Mouse (Mus musculus): Measurements from ENCODE around the gene Ptprd. TPM values are rescaled to one million over a fixed set of nuclear protein-coding genes. Genes with fewer than 3 reads are reported as not detected.
A peak's percentile ranks its signal among the peaks of the same experiment; 100 is the strongest.

Ptprd gene
- polyA plus RNA-seq, 1 experiment from 2014 or later: 161 TPM

DNA sequence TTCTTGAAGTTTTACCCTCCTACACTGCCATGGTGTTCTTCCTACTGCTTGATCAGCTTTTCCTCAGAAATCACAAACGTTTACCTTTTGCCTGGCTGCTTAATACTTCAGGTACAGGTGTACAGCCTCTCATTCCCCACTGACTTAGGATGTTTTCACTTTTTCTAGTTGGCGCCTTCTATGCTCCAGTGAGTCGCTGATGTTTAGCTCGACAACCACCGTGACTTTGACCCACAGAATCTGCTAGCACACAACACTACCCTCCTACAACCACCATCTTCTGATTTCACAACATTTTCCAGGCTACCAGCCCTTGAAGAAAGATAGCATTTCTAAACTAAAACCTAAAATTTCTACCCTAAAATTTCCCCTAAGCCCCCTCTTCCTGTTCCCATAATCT lies 1794.1 kb downstream of the Ptprd start:
- no peak for ATAC-seq
- H3K4me1 ChIP-seq (replicated peaks; ENCODE audit: control insufficient read depth, insufficient read depth, low read length): 0 out of 2 replicates have a peak, but pooled peaks cover 5% of the 10 kb centered on the region
- no peak overlapping the region for H3K4me3 ChIP-seq (replicated peaks; ENCODE audit: low read length)
- no peak overlapping the region for H3K9ac ChIP-seq (replicated peaks; ENCODE audit: low read depth, low read length)
- WGBS: 97% methylated on average over 5 of the region's 5 CpGs
- H3K36me3 ChIP-seq (ENCODE audit: control insufficient read depth, insufficient read depth): no peaks in the 10 kb centered on the region
- H3K9me3 ChIP-seq (ENCODE audit: control insufficient read depth, low read length): no peaks in the 10 kb centered on the region
- no peak overlapping the region for H3K27ac ChIP-seq (ENCODE audit: low read length)
- H3K4me2 ChIP-seq (ENCODE audit: low read length): no peak overlapping the region
- no peaks in the 10 kb centered on the region for H3K27me3 ChIP-seq (replicated peaks; ENCODE audit: control insufficient read depth, insufficient read depth, low read length)

DNA sequence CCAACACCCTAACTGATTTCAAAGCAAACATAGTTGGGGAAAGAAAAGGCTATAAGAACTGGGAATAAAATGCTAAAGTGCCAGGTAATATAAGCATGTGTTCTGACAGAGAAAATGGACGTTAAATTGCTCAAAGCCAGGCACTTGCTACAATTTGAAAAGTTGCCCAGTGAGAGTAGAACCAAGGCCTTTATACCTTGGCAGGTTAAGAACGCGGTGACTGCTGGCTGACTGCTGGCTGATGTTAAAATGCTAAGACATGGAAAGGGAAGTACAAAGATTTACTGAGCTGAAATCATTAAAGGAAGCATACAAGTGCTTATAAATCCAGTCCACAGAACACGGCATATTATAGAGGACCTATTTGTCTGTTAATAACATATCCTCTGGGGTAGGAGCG lies 1796.1 kb downstream of the Ptprd start:
- no peaks in the 10 kb centered on the region for H3K27me3 ChIP-seq (replicated peaks; ENCODE audit: control insufficient read depth, insufficient read depth, low read length)
- WGBS: 60% methylated on average over 5 of the region's 5 CpGs
- no peak overlapping the region for H3K4me3 ChIP-seq (replicated peaks; ENCODE audit: low read length)
- H3K27ac ChIP-seq (ENCODE audit: low read length): no peak overlapping the region
- no peaks in the 10 kb centered on the region for H3K9me3 ChIP-seq (ENCODE audit: control insufficient read depth, low read length)
- no peaks in the 10 kb centered on the region for H3K36me3 ChIP-seq (ENCODE audit: control insufficient read depth, insufficient read depth)
- H3K4me1 ChIP-seq (replicated peaks; ENCODE audit: control insufficient read depth, insufficient read depth, low read length): 0 out of 2 replicates have a peak, but pooled peaks cover 5% of the 10 kb centered on the region
- no peak overlapping the region for H3K4me2 ChIP-seq (ENCODE audit: low read length)
- no peak overlapping the region for H3K9ac ChIP-seq (replicated peaks; ENCODE audit: low read depth, low read length)
- ATAC-seq: no peak

DNA sequence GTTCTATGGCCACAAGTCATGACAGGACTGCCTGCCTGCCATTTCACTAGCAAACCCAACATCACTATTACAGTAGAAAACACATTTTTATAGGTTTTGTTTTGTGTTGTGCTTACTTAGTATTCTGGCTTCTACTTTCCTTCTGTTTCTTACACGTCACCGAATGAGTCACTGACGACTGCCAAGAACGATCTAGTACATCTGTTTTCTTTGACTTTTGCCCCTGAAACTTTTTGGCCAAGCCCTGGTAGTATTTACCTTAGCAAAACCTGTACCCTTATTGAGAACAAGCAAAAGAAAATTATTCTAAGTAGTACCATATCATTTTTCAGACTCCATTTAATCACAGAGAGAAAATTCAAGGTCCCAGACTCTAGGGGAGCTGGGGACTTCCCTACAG lies 1797.2 kb downstream of the Ptprd start:
- Histone ChIP-seq H3K27me3 (replicated peaks; ENCODE audit: control insufficient read depth, insufficient read depth, low read length) (no peaks in the 10 kb centered on the region), H3K4me1 (replicated peaks; ENCODE audit: control insufficient read depth, insufficient read depth, low read length) (0 out of 2 replicates have a peak, but pooled peaks cover 5% of the 10 kb centered on the region), H3K9ac (replicated peaks; ENCODE audit: low read depth, low read length) (no peak overlapping the region), H3K36me3 (ENCODE audit: control insufficient read depth, insufficient read depth) (no peaks in the 10 kb centered on the region), H3K4me3 (replicated peaks; ENCODE audit: low read length) (no peak overlapping the region), H3K4me2 (ENCODE audit: low read length) (no peak overlapping the region), H3K27ac (ENCODE audit: low read length) (no peak overlapping the region), H3K9me3 (ENCODE audit: control insufficient read depth, low read length) (no peaks in the 10 kb centered on the region)
- 54% methylated on average over 4 of the region's 4 CpGs for WGBS
- no peak for ATAC-seq

DNA sequence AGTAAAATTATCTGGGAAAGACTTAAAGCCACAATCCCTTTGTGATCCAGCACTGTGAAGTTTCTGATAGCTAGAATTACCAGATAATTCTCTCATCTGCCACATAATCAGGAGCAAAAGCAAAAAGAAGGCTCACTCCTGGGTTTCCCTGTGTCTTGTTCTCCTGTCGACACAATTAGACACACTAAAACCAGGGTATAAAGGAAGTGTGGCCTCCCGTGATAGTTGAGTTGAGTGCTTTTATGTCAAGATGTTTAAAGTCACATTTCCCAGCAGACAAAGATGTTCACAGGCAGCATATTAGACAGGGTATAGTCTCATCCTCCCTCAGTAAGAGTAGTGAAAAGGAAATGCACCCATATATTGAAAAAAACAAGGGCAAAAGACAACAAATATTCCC lies 1801.7 kb downstream of the Ptprd start:
- Histone ChIP-seq H3K36me3 (ENCODE audit: control insufficient read depth, insufficient read depth) (no peaks in the 10 kb centered on the region), H3K4me3 (replicated peaks; ENCODE audit: low read length) (no peak overlapping the region), H3K9ac (replicated peaks; ENCODE audit: low read depth, low read length) (no peak overlapping the region), H3K4me2 (ENCODE audit: low read length) (no peak overlapping the region), H3K27ac (ENCODE audit: low read length) (no peak overlapping the region), H3K9me3 (ENCODE audit: control insufficient read depth, low read length) (no peaks in the 10 kb centered on the region), H3K27me3 (replicated peaks; ENCODE audit: control insufficient read depth, insufficient read depth, low read length) (no peaks in the 10 kb centered on the region), H3K4me1 (replicated peaks; ENCODE audit: control insufficient read depth, insufficient read depth, low read length) (peaks cover 7% of the 10 kb centered on the region; the same call in 1 of the 2 replicates)
- 47% methylated on average over 2 of the region's 2 CpGs for WGBS
- ATAC-seq: no peak

DNA sequence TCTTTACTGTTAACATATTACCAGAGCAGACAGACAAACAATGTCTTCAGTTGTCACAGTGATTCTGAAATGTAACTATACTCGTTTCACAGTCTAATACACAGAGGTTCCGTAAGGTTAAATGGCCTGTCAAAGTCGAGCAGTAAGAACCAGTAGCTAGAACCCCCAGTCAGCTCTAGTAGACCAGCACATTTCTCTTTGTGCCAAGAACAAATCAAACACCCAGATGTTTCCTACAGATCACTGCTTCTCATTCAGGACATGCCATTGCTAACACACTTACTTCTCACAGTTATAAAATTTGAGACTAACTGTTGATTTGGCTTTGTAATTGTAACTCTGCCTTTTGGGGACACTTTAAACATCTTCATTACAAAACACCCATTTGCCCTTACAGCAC lies 1802.6 kb downstream of the Ptprd start:
- Histone ChIP-seq H3K4me1 (replicated peaks; ENCODE audit: control insufficient read depth, insufficient read depth, low read length) (peaks cover 4% of the 10 kb centered on the region; the same call in 1 of the 2 replicates), H3K4me2 (ENCODE audit: low read length) (no peak overlapping the region), H3K9ac (replicated peaks; ENCODE audit: low read depth, low read length) (no peak overlapping the region), H3K36me3 (ENCODE audit: control insufficient read depth, insufficient read depth) (no peaks in the 10 kb centered on the region), H3K27ac (ENCODE audit: low read length) (no peak overlapping the region), H3K4me3 (replicated peaks; ENCODE audit: low read length) (no peak overlapping the region), H3K9me3 (ENCODE audit: control insufficient read depth, low read length) (no peaks in the 10 kb centered on the region), H3K27me3 (replicated peaks; ENCODE audit: control insufficient read depth, insufficient read depth, low read length) (no peaks in the 10 kb centered on the region)
- 69% methylated on average over 3 of the region's 3 CpGs for WGBS
- ATAC-seq: no peak

DNA sequence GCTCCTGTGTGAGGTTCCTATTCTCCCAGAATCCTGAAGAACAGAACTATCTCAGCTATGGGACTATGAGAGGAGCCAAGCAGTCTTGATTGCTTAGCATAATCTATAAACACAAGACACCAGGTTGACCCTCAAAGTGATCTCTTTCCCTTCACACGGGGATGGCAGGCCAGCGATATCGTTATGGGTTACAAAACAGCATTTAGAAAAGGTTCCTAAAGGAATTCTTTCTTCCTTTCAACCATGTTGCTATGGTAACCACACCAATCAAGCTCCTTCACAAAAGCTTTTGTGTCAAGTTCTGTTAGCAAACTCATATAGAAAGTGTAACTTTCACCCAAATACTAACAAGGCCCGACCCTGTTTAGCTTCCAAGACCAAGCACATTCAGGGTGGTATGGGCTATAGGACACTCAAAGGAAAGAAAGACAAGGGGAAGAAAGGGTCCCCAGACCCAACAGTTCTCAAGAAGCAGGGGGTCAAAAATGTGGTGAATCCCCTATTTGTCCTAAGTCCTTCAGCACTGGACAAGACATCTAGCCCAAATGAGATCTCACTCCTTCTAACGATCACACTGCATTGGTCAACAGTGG lies 1805.8 kb downstream of the Ptprd start:
- 0 out of 2 replicates have a peak, but pooled peaks have one; percentile 20 for ATAC-seq
- no peaks in the 10 kb centered on the region for H3K9me3 ChIP-seq (ENCODE audit: control insufficient read depth, low read length)
- H3K9ac ChIP-seq (replicated peaks; ENCODE audit: low read depth, low read length): no peak overlapping the region
- no peaks in the 10 kb centered on the region for H3K27me3 ChIP-seq (replicated peaks; ENCODE audit: control insufficient read depth, insufficient read depth, low read length)
- no peak overlapping the region for H3K4me2 ChIP-seq (ENCODE audit: low read length)
- peaks cover 4% of the 10 kb centered on the region; the same call in 1 of the 2 replicates for H3K4me1 ChIP-seq (replicated peaks; ENCODE audit: control insufficient read depth, insufficient read depth, low read length)
- H3K36me3 ChIP-seq (ENCODE audit: control insufficient read depth, insufficient read depth): no peaks in the 10 kb centered on the region
- H3K27ac ChIP-seq (ENCODE audit: low read length): no peak overlapping the region
- WGBS: 8% methylated on average over 5 of the region's 5 CpGs
- no peak overlapping the region for H3K4me3 ChIP-seq (replicated peaks; ENCODE audit: low read length)

DNA sequence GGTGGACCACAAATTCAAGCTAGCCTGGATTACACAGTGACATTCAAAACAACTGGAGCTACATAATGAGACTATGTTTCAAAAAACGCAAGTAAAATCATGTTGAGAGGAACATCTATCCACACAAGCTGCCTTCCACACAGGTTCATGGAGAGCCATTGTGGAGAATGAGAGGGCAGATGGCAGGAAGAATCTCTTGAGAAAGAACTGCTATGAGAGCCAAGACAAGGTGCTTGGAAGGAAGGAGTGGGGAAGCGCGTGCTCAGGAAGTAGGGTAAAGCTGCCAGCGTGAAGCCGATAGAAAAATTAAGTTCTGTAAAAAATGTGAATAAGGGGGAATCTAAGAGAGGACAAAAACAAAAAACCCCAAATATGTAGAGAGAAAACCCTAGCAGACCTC lies 1808.5 kb downstream of the Ptprd start:
- ATAC-seq: no peak
- H3K9me3 ChIP-seq (ENCODE audit: control insufficient read depth, low read length): no peaks in the 10 kb centered on the region
- H3K4me2 ChIP-seq (ENCODE audit: low read length): no peak overlapping the region
- H3K4me1 ChIP-seq (replicated peaks; ENCODE audit: control insufficient read depth, insufficient read depth, low read length): peaks cover 4% of the 10 kb centered on the region; the same call in 1 of the 2 replicates
- WGBS: 91% methylated on average over 5 of the region's 5 CpGs
- H3K27me3 ChIP-seq (replicated peaks; ENCODE audit: control insufficient read depth, insufficient read depth, low read length): no peaks in the 10 kb centered on the region
- H3K9ac ChIP-seq (replicated peaks; ENCODE audit: low read depth, low read length): no peak overlapping the region
- no peak overlapping the region for H3K4me3 ChIP-seq (replicated peaks; ENCODE audit: low read length)
- no peak overlapping the region for H3K27ac ChIP-seq (ENCODE audit: low read length)
- H3K36me3 ChIP-seq (ENCODE audit: control insufficient read depth, insufficient read depth): no peaks in the 10 kb centered on the region

DNA sequence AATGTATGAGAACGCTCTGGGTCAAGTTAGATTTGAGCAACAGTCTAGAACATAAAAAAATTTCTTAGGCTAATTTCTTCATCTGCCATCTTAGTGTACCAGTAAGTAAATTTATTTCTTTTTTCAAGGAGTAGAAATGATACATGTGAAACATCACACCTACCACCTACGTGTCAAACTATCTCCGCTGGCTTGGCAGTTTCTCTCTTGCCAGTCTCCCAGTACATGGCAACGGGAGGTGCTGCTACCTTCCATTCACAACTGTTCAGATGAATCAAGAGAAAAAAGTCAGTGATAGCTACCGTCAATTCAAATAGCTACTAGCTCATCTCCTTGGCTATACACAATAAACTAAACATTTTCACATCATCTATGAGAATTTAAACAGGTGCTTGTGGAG lies 1823.9 kb downstream of the Ptprd start:
- H3K4me3 ChIP-seq (replicated peaks; ENCODE audit: low read length): no peak overlapping the region
- H3K4me2 ChIP-seq (ENCODE audit: low read length): no peak overlapping the region
- no peaks in the 10 kb centered on the region for H3K4me1 ChIP-seq (replicated peaks; ENCODE audit: control insufficient read depth, insufficient read depth, low read length)
- H3K36me3 ChIP-seq (ENCODE audit: control insufficient read depth, insufficient read depth): no peaks in the 10 kb centered on the region
- no peak overlapping the region for H3K9ac ChIP-seq (replicated peaks; ENCODE audit: low read depth, low read length)
- no peaks in the 10 kb centered on the region; the same call in 1 of the 2 replicates for H3K9me3 ChIP-seq (ENCODE audit: control insufficient read depth, low read length)
- no peaks in the 10 kb centered on the region for H3K27me3 ChIP-seq (replicated peaks; ENCODE audit: control insufficient read depth, insufficient read depth, low read length)
- no peak overlapping the region for H3K27ac ChIP-seq (ENCODE audit: low read length)
- 84% methylated on average over 5 of the region's 5 CpGs for WGBS
- ATAC-seq: no peak

DNA sequence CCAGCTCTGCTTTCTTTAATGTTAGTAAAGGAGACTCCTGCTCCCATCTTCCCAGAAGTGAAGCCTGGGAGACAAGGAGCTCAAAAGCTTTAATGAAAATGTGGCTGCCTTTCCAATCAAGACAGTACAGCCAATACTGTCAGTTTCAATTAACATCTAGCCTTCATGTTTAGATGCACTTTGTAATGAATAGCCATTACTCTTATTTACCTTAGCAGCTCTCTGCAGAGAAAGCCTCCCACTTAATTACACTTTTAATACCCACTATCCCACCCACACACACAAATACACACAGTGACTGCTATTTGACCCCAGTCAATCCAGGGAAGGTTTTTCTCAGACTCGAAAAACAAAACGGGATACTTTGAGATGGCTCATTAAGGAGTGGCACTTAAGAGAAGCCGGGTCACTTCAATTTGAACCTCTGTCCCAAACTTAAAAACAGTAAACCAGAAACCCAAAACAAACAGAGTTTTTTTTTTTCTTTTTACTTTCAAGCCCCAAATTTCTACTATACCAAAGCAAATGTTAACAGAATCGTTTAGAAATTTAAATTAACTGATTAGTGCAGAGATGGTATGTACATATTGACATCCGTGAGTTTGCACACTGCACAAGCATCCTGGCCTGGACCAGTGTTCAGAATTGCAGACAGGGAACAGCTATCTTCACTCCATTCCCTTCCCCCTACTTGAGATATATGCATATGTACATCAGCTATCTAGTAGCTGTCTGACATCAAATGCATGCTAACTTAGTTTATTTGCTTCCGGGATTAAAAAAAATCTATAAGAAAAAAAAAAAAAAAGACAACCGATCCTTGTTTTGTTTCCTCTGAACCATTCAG lies 1824.6 kb downstream of the Ptprd start:
- no peaks in the 10 kb centered on the region; the same call in 1 of the 2 replicates for H3K9me3 ChIP-seq (ENCODE audit: control insufficient read depth, low read length)
- no peak overlapping the region for H3K9ac ChIP-seq (replicated peaks; ENCODE audit: low read depth, low read length)
- H3K36me3 ChIP-seq (ENCODE audit: control insufficient read depth, insufficient read depth): no peaks in the 10 kb centered on the region
- no peak overlapping the region for H3K27ac ChIP-seq (ENCODE audit: low read length)
- no peaks in the 10 kb centered on the region for H3K27me3 ChIP-seq (replicated peaks; ENCODE audit: control insufficient read depth, insufficient read depth, low read length)
- WGBS: 44% methylated on average over 7 of the region's 7 CpGs
- H3K4me3 ChIP-seq (replicated peaks; ENCODE audit: low read length): no peak overlapping the region
- no peak overlapping the region for H3K4me2 ChIP-seq (ENCODE audit: low read length)
- H3K4me1 ChIP-seq (replicated peaks; ENCODE audit: control insufficient read depth, insufficient read depth, low read length): no peaks in the 10 kb centered on the region
- ATAC-seq: no peak
